Mouse (Mus musculus) limb, embryonic 14.5 days (tissue): ENCODE data around the gene Nav2. TPM values are rescaled to one million over a fixed set of nuclear protein-coding genes. Genes with fewer than 3 reads are reported as not detected.

Source experiments
- ATAC-seq: fragments of 200-750 bp; cut with Nextera tagmentation; 2 replicates; pipeline ENCODE4 v1.8.0; 2017; ENCODE audit warnings: low read depth, moderate number of reproducible peaks, moderate TSS enrichment; ENCODE audit not compliant: low FRiP score
- DNase-seq: peaks from one replicate; pipeline ENCODE4 v3.0.0-alpha.2; 2015; ENCODE audit warnings: low spot score
- H3K27ac ChIP-seq: fragments of 300-500 bp; sonication (generic); replicated peaks from 2 replicates; pipeline ENCODE4 v1.5.1; 2014; ENCODE audit warnings: low read depth, mild to moderate bottlenecking, low read length, moderate library complexity, mixed read lengths
- H3K27me3 ChIP-seq: fragments of 300-500 bp; sonication (generic); 2 replicates; pipeline ENCODE4 v1.6.1; 2014; ENCODE audit warnings: low read length, mixed read lengths; ENCODE audit not compliant: control insufficient read depth, insufficient read depth
- H3K36me3 ChIP-seq: fragments of 300-500 bp; sonication (generic); 2 replicates; pipeline ENCODE4 v1.6.1; 2014; ENCODE audit warnings: mild to moderate bottlenecking, low read length, moderate library complexity, mixed read lengths; ENCODE audit not compliant: control insufficient read depth, insufficient read depth
- H3K4me1 ChIP-seq: fragments of 300-500 bp; sonication (generic); 2 replicates; pipeline ENCODE4 v1.6.1; 2014; ENCODE audit warnings: antibody characterized with exemption, low read length, mixed read lengths; ENCODE audit not compliant: control insufficient read depth, insufficient read depth
- H3K4me2 ChIP-seq: fragments of 300-500 bp; sonication (generic); replicated peaks from 2 replicates; pipeline ENCODE4 v1.6.1; 2014; ENCODE audit warnings: low read depth, mild to moderate bottlenecking, low read length, moderate library complexity; ENCODE audit not compliant: severe bottlenecking
- H3K4me3 ChIP-seq: fragments of 300-500 bp; sonication (generic); replicated peaks from 2 replicates; pipeline ENCODE4 v1.5.1; 2014; ENCODE audit warnings: low read length
- H3K9ac ChIP-seq: fragments of 300-500 bp; sonication (generic); 2 replicates; pipeline ENCODE4 v1.6.1; 2014; ENCODE audit warnings: mild to moderate bottlenecking, low read depth, low read length, moderate library complexity; ENCODE audit not compliant: severe bottlenecking
- H3K9me3 ChIP-seq: fragments of 300-500 bp; sonication (generic); 2 replicates; pipeline ENCODE4 v1.6.1; 2016; ENCODE audit warnings: low read length; ENCODE audit not compliant: control insufficient read depth
- POLR2A ChIP-seq: fragments of 200-500 bp; IDR thresholded peaks from 2 replicates; pipeline ENCODE4 v1.8.0; 2012; ENCODE audit warnings: inconsistent platforms, mild to moderate bottlenecking, moderate library complexity, borderline replicate concordance; ENCODE audit not compliant: insufficient read depth, insufficient read length; ENCODE audit errors: extremely low read depth
- WGBS: fragments of 180-500 bp; shearing (Covaris S2); extraction: QIAGEN DNeasy Blood & Tissue Kit; methylation state at CpG from one replicate; pipeline ENCODE4 v1.1.7; 2014; 5-methylcytosine and 5-hydroxymethylcytosine counted together
- polyA plus RNA-seq, 2 experiments: library from polyadenylated mRNA; depleted of rRNA in 1 of 2; stranded (reverse) in 1 of 2; unstranded in 1 of 2; fragments of >200 nt; fragmentation: Nextera tagmentation in 1 of 2; extraction: Ambion mirVana in 1 of 2; gene quantifications; 2 replicates each; pipeline versions ENCODE4 v1.2.1 to v1.2.3; 2012 to 2014

Nav2 gene
- polyA plus RNA-seq, 2 experiments: 15.8 to 16.8 TPM

DNA sequence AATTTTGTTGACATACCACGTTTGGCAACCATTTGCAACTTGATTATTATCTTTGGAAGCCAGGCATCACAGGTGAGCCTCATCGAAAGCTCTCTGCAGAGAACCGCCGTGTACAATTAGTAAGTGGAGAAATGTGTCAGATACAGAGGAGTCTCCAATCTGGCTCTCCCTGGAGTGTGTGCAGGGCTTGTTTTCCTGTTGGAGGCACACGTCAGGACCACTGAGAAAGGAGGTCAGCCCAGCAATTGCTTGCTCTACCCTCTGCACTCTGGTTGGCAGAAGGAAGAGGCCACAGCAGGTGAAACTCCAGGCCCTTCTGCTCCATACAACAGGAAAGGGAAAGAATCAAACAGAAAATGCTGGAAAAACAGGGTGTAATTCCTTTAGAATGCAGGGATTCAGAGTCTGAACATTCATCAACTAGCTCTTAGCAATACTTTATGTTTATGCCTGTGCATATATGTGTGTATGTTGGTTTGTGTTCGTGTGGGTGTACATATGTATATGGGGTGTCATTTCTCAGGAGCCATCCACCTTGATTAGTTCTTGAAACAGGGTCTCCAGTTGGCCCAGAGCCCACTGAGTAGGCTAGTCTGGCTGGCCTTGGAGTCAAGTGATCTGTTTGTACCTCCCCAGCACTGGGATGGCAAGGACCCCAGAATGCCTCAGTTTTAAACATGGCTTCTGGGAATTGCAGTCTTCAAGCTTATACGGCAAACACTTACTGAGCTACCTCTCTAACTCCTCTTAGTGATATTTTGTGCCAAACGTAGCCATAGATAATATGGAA lies 116.7 kb downstream of the Nav2 start:
- Histone ChIP-seq H3K9ac (no peak overlapping the region), H3K27ac (no peak overlapping the region), H3K36me3 (no peaks in the 10 kb centered on the region), H3K27me3 (no peaks in the 10 kb centered on the region), H3K4me3 (no peak overlapping the region), H3K4me2 (no peak overlapping the region), H3K4me1 (no peaks in the 10 kb centered on the region), H3K9me3 (no peaks in the 10 kb centered on the region)
- DNase-seq: no peak
- no peak for TF ChIP-seq POLR2A
- 78% methylated on average over 8 of the region's 8 CpGs for WGBS
- no peak for ATAC-seq

DNA sequence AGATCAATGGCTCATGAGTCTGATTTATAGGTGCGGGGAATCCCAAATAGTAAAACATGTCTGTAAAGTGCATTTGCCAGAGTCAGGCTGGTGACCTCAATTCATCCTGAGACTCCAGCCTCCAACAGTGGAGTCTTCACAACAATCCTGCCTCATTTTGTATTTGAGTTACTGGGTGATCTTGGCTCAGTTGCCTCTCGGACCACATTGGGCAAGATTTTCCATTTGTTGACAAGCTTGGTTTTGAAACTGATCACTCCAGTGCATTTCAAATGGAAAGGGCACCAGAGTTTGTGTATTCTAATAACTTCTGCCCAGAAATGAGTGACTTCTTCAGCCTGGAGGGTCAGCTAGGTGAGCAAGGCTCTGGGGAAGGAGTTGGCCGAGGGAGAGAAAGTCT lies 117.5 kb downstream of the Nav2 start:
- no peak for TF ChIP-seq POLR2A
- Histone ChIP-seq H3K4me1 (no peaks in the 10 kb centered on the region), H3K27ac (no peak overlapping the region), H3K9ac (no peak overlapping the region), H3K27me3 (no peaks in the 10 kb centered on the region), H3K9me3 (no peaks in the 10 kb centered on the region), H3K36me3 (no peaks in the 10 kb centered on the region), H3K4me3 (no peak overlapping the region), H3K4me2 (no peak overlapping the region)
- no peak for ATAC-seq
- no peak for DNase-seq
- WGBS: 74% methylated on average over 3 of the region's 3 CpGs

DNA sequence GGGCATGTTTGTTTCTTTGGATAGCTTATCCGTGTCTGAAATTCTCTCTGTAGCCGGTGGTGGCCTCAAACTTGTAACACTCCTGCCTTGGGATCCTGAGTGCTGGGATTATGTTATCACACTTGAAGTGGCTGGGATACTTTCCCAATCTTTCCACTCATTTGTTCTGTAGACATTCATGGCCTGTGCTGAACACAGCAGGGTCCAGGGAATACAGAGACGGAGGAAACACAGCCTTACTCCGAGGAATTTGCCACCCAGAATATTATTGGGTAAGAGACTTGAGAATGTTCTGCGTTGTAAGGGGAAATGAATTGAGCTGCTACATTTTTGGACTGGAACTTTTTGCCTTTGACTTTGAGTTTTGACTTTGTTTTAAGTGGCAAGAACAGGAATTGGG lies 118.0 kb downstream of the Nav2 start:
- Histone ChIP-seq H3K4me3 (no peak overlapping the region), H3K9me3 (no peaks in the 10 kb centered on the region), H3K9ac (no peak overlapping the region), H3K4me2 (no peak overlapping the region), H3K27me3 (no peaks in the 10 kb centered on the region), H3K27ac (no peak overlapping the region), H3K4me1 (no peaks in the 10 kb centered on the region), H3K36me3 (no peaks in the 10 kb centered on the region)
- DNase-seq: no peak
- no peak for TF ChIP-seq POLR2A
- WGBS: 73% methylated on average over 5 of the region's 5 CpGs
- ATAC-seq: no peak

DNA sequence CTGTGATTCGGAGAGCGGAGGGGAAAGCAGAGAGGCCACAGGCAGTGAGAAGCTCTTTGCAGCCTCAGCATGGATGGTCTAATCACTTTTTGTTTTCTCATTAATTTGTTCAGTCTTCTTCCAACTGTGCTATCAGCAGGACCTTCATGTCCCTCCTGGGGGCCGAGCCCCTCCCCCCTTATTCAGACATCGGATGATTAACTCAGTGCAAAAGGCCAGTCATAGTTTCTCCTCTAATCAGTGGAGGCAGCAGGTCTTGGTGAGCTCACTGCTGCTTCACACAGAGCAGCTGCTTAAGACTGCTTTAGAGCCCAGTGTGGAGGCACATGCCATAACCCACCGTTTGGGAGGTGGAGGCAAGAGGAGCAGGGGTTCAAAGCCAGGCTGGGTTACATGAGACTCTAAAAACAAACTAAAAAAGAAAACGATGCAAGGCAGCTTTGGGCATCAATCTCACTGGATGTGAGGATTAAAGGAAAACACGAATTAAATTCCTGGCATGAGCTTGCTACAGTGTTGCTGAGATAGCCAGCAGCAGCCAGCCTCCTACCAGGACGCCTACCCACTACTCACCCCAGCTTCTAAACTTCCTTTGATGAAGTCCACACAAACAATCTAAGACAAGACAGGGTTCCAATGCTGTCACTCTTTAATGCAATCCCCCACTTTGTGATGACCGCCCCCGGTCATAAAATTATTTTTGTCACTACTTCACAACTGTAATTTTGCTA lies 120.9 kb downstream of the Nav2 start:
- H3K27me3 ChIP-seq: no peaks in the 10 kb centered on the region
- no peak for ATAC-seq
- no peak overlapping the region for H3K4me2 ChIP-seq
- H3K9me3 ChIP-seq: no peaks in the 10 kb centered on the region
- no peak overlapping the region for H3K27ac ChIP-seq
- H3K9ac ChIP-seq: no peak overlapping the region
- 55% methylated on average over 10 of the region's 10 CpGs for WGBS
- no peak overlapping the region for H3K4me3 ChIP-seq
- no peak for DNase-seq
- no peaks in the 10 kb centered on the region for H3K36me3 ChIP-seq
- H3K4me1 ChIP-seq: no peaks in the 10 kb centered on the region; the same call in 1 of the 2 replicates
- no peak for TF ChIP-seq POLR2A

DNA sequence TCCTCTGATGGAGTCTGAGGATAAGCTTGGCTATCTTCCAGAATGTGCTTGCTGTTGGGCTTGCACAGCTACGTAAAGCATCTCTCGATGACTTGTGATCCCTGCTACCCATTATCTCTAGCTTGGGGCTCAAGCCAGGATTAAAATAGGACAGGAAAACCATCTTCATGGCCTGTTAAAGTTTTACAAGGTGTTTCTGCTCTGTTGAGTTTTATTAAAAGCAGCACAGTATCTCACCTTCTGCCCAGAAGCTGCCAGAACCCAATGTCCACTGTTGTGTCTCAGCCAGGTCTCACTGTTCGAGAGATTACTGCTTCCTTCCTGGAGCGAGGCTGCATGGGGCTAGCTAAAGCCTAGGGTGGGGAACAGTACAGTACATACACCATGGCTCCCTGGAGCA lies 123.7 kb downstream of the Nav2 start:
- DNase-seq (no peak), ATAC-seq (peak; percentile 63; the same call in 1 of the 2 replicates)
- H3K9me3 ChIP-seq: no peaks in the 10 kb centered on the region

More for the DNA sequence above, 123.7 kb downstream of the Nav2 start:
- H3K4me1 ChIP-seq: no peaks in the 10 kb centered on the region; the same call in 1 of the 2 replicates
- no peak overlapping the region for H3K9ac ChIP-seq
- H3K27me3 ChIP-seq: no peaks in the 10 kb centered on the region
- no peak overlapping the region for H3K27ac ChIP-seq
- no peaks in the 10 kb centered on the region for H3K36me3 ChIP-seq
- no peak for TF ChIP-seq POLR2A
- H3K4me2 ChIP-seq: no peak overlapping the region
- 43% methylated on average over 4 of the region's 4 CpGs for WGBS
- H3K4me3 ChIP-seq: no peak overlapping the region
